Mouse (Mus musculus) small intestine, adult 2 months (tissue): ENCODE data around the gene Tmem199.

ENCODE experiments used
- CTCF ChIP-seq: fragments of 200-500 bp; IDR thresholded peaks from 2 replicates; pipeline ENCODE4 v1.5.1; 2012; ENCODE audit warnings: low read depth, mild to moderate bottlenecking, control low read depth, inconsistent platforms, low read length, moderate library complexity, mixed read lengths; ENCODE audit not compliant: insufficient replicate concordance, insufficient read length; ENCODE audit errors: extremely low read depth
- POLR2A ChIP-seq: fragments of 200-500 bp; IDR thresholded peaks from 2 replicates; pipeline ENCODE4 v1.6.1; 2012; ENCODE audit warnings: low read depth, mild to moderate bottlenecking, control low read depth, inconsistent platforms, low read length, moderate library complexity

- TF ChIP-seq POLR2A = no peak
- TF ChIP-seq CTCF = no peak
These were observed 32.6 kb upstream of the Tmem199 start for GRCm38 (mm10) chr11:78544449-78545111.
